Mouse (Mus musculus) MEL (cell line): ENCODE measurements around the gene Fam219a.
A peak's percentile ranks its signal among the peaks of the same experiment; 100 is the strongest.

Experiments used
- CTCF ChIP-seq, 3 experiments: IDR thresholded peaks in 2 of 3; conservative IDR thresholded peaks in 1 of 3; 2 replicates each; pipeline ENCODE4 v1.5.1; 2011 to 2012; ENCODE audit warnings: low read length in 3 of 3, low read depth in 2 of 3, mild to moderate bottlenecking in 2 of 3, improper control_type of control experiment in 1 of 3, inconsistent platforms in 1 of 3, mixed read lengths in 1 of 3, moderate library complexity in 1 of 3; ENCODE audit not compliant: control insufficient read depth in 1 of 3, insufficient read depth in 1 of 3, poor library complexity in 1 of 3, severe bottlenecking in 1 of 3
- E2F4 ChIP-seq: IDR thresholded peaks from 2 replicates; pipeline ENCODE4 v1.6.1; 2011; ENCODE audit warnings: low read depth, low read length, improper control_type of control experiment, borderline replicate concordance
- EP300 ChIP-seq, 2 experiments: IDR thresholded peaks; 2 replicates each; pipeline ENCODE4 v1.6.1; 2011; ENCODE audit warnings: improper control_type of control experiment in 2 of 2, low read length in 2 of 2, low read depth in 1 of 2, mild to moderate bottlenecking in 1 of 2
- KAT2A ChIP-seq: conservative IDR thresholded peaks from 2 replicates; pipeline ENCODE4 v1.6.1; 2012; ENCODE audit warnings: low read depth, low read length, improper control_type of control experiment, inconsistent platforms
- MYC ChIP-seq: IDR thresholded peaks from 2 replicates; pipeline ENCODE4 v1.6.1; 2011; ENCODE audit warnings: low read depth, mild to moderate bottlenecking, low read length, improper control_type of control experiment, moderate library complexity
- POLR2A ChIP-seq, 2 experiments: IDR thresholded peaks; 2 replicates each; pipeline ENCODE4 v1.6.1; 2011 to 2012; ENCODE audit warnings: low read length in 2 of 2, mild to moderate bottlenecking in 2 of 2, control low read depth in 1 of 2, improper control_type of control experiment in 1 of 2, low read depth in 1 of 2, moderate library complexity in 1 of 2; ENCODE audit not compliant: control insufficient read depth in 1 of 2, insufficient read depth in 1 of 2, poor library complexity in 1 of 2
- RAD21 ChIP-seq: IDR thresholded peaks from 2 replicates; pipeline ENCODE4 v1.6.1; 2011; ENCODE audit warnings: mild to moderate bottlenecking, low read depth, low read length, improper control_type of control experiment
- TAL1 ChIP-seq: IDR thresholded peaks from 2 replicates; pipeline ENCODE4 v1.6.1; 2012; ENCODE audit warnings: mild to moderate bottlenecking, inconsistent platforms, low read length, moderate library complexity, mixed read lengths
- TBP ChIP-seq: IDR thresholded peaks from 2 replicates; pipeline ENCODE4 v1.8.0; 2011; ENCODE audit warnings: low read depth, low read length, improper control_type of control experiment
- TCF12 ChIP-seq: IDR thresholded peaks from 2 replicates; pipeline ENCODE4 v1.6.1; 2014; ENCODE audit warnings: low read depth, mild to moderate bottlenecking, inconsistent platforms, low read length, improper control_type of control experiment, moderate library complexity
- UBTF ChIP-seq: IDR thresholded peaks from 2 replicates; pipeline ENCODE4 v1.6.1; 2012; ENCODE audit warnings: low read depth, mild to moderate bottlenecking, inconsistent platforms, low read length, improper control_type of control experiment, moderate library complexity, borderline replicate concordance; ENCODE audit not compliant: insufficient read depth
- ZNF384 ChIP-seq: IDR thresholded peaks from 2 replicates; pipeline ENCODE4 v1.6.1; 2012; ENCODE audit warnings: low read depth, mild to moderate bottlenecking, inconsistent platforms, low read length, improper control_type of control experiment

DNA sequence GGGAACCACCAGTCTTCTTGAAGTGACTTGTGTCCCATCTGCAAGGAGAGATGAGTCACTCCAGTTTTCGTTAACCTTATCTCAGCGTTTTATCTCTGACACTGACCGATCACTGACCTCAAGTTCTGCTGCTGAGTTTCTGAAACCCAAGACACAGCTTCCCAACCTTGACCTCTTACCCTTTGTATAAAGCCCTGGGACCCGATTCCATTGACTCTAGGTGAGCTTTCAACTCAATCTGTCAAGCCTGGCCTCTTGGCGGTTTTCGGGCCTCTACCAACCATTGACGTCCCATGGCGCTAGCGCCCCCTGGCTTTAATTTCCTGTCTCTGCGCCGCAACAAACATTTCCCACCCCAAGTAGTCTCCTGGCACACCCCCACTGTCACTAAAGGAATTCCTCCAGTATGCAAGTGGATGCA, 64.2 kb downstream of the Fam219a start:
- TF ChIP-seq TCF12 (no peak), POLR2A (IDR thresholded peaks at IDR 0.05; ENCODE audit: control insufficient read depth in 1 of 2, insufficient read depth in 1 of 2, low read depth in 1 of 2, low read length in 2 of 2, poor library complexity in 1 of 2) (no peak), ZNF384 (no peak), RAD21 (peak; percentile 9), KAT2A (no peak), MYC (no peak), CTCF (IDR thresholded peaks at IDR 0.05 in 2 of 3, conservative IDR thresholded peaks at IDR 0.05 in 1 of 3; ENCODE audit: control insufficient read depth in 1 of 3, insufficient read depth in 1 of 3, low read depth in 2 of 3, low read length in 3 of 3, poor library complexity in 1 of 3, severe bottlenecking in 1 of 3) (peak; percentile 42 to 66 (median 57)), E2F4 (no peak), TBP (no peak), TAL1 (no peak), UBTF (no peak), EP300 (IDR thresholded peaks at IDR 0.05; ENCODE audit: low read depth in 1 of 2, low read length in 2 of 2) (peak; percentile 14 to 58; a peak in 1 of 4 replicates)
